Mouse (Mus musculus) v-Abl transformed pro-B cells (cell line): Measurements from ENCODE around the gene Hps5.
"Not testable (repeated sequence)": the region's sequence is repeated elsewhere in the genome, so short reads cannot be mapped to it uniquely, and the experiment has no call there.

Experiments
- in situ Hi-C, 2 experiments: fragments of 400-800 bp; cut with MboI; formaldehyde crosslinking; loops; one replicate each; pipeline ENCODE4 v1.15.1; 2025; ENCODE audit not compliant: unreplicated experiment in 2 of 2

The Hps5 gene

GRCm38 (mm10) chr7:46748459-46748858 lies 47.4 kb downstream of the Hps5 start:
- in situ Hi-C loops = no loop called here

GRCm38 (mm10) chr7:46746381-46746780 lies 49.5 kb downstream of the Hps5 start:
- in situ Hi-C loops = no loop called here

- in situ Hi-C loops = no loop called here
These were observed 50.0 kb downstream of the Hps5 start for GRCm38 (mm10) chr7:46745816-46746215.

- in situ Hi-C loops = not testable (repeated sequence)
These were observed 53.0 kb downstream of the Hps5 start, which contains the start of gene Saa1 for GRCm38 (mm10) chr7:46742880-46743279. TSS of gene Saa1 (minus strand) at chr7:46742980.

GRCm38 (mm10) chr7:46740041-46740440 lies 55.8 kb downstream of the Hps5 start:
- in situ Hi-C loops = not testable (repeated sequence)

- in situ Hi-C loops = no loop called here
These were observed 57.1 kb downstream of the Hps5 start for GRCm38 (mm10) chr7:46738561-46739460.

GRCm38 (mm10) chr7:46734983-46735382 lies 60.9 kb downstream of the Hps5 start:
- in situ Hi-C loops = no loop called here

- in situ Hi-C loops = no loop called here
These were observed 63.4 kb downstream of the Hps5 start, which contains the start of gene Saa4 for GRCm38 (mm10) chr7:46732458-46732857. TSS of gene Saa4 (minus strand) at chr7:46732603.

GRCm38 (mm10) chr7:46727584-46727983 lies 68.3 kb downstream of the Hps5 start:
- in situ Hi-C loops = no loop called here

GRCm38 (mm10) chr7:46724396-46724795 lies 71.5 kb downstream of the Hps5 start:
- in situ Hi-C loops = loop anchor here in 1 of 2 experiments (25.0 kb wide), 1 partner anchor 437 kb away; no protein-coding TSS in a partner anchor

GRCm38 (mm10) chr7:46723849-46724248 lies 72.0 kb downstream of the Hps5 start:
- in situ Hi-C loops = loop anchor here in 1 of 2 experiments (25.0 kb wide), 1 partner anchor 437 kb away; no protein-coding TSS in a partner anchor

GRCm38 (mm10) chr7:46723354-46723753 lies 72.5 kb downstream of the Hps5 start:
- in situ Hi-C loops = loop anchor here in 1 of 2 experiments (25.0 kb wide), 1 partner anchor 436 kb away; no protein-coding TSS in a partner anchor

GRCm38 (mm10) chr7:46720460-46720859 lies 75.4 kb downstream of the Hps5 start:
- in situ Hi-C loops = loop anchor here in 1 of 2 experiments (25.0 kb wide), 1 partner anchor 433 kb away; no protein-coding TSS in a partner anchor

GRCm38 (mm10) chr7:46719526-46719925 lies 76.3 kb downstream of the Hps5 start:
- in situ Hi-C loops = loop anchor here in 1 of 2 experiments (10.0 to 25.0 kb wide), 2 partner anchors 55 to 432 kb away; no protein-coding TSS in a partner anchor

GRCm38 (mm10) chr7:46718591-46719270 lies 77.1 kb downstream of the Hps5 start:
- in situ Hi-C loops = loop anchor here in 1 of 2 experiments (10.0 to 25.0 kb wide), 2 partner anchors 54 to 431 kb away; no protein-coding TSS in a partner anchor

GRCm38 (mm10) chr7:46716897-46717296 lies 79.0 kb downstream of the Hps5 start:
- in situ Hi-C loops = loop anchor here in 1 of 2 experiments (10.0 to 25.0 kb wide), 2 partner anchors 52 to 430 kb away; no protein-coding TSS in a partner anchor

GRCm38 (mm10) chr7:46715600-46715999 lies 80.3 kb downstream of the Hps5 start, which contains the start of gene Saa3:
TSS of gene Saa3 (minus strand) at chr7:46715700.
- in situ Hi-C loops = loop anchor here in 1 of 2 experiments (10.0 to 25.0 kb wide), 2 partner anchors 51 to 428 kb away; no protein-coding TSS in a partner anchor

GRCm38 (mm10) chr7:46714518-46714917 lies 81.3 kb downstream of the Hps5 start:
- in situ Hi-C loops = loop anchor here (5.0 to 25.0 kb wide), 6 partner anchors 50 to 427 kb away; no protein-coding TSS in a partner anchor

- in situ Hi-C loops = loop anchor here (5.0 to 25.0 kb wide), 6 partner anchors 47 to 425 kb away; no protein-coding TSS in a partner anchor
These were observed 83.6 kb downstream of the Hps5 start for GRCm38 (mm10) chr7:46712250-46712649.
